Mouse (Mus musculus): ENCODE results near the gene Nme6. TPM values are rescaled to one million over a fixed set of nuclear protein-coding genes. Genes with fewer than 3 reads are reported as not detected.
"Not testable (repeated sequence)": the region's sequence is repeated elsewhere in the genome, so short reads cannot be mapped to it uniquely, and the experiment has no call there.

Nme6 gene
- 59.4 and 68.3 TPM in 2 replicates for polyA plus RNA-seq (2015; fragmentation: Nextera tagmentation; extraction: Ambion mirVana)

GRCm38 (mm10) chr9:109832391-109833087, at the start of gene Nme6:
TSS of gene Nme6 (plus strand) at chr9:109832749.
- peaks cover 14% of the 10 kb centered on the region for H3K4me1 ChIP-seq
- H3K27me3 ChIP-seq (replicated peaks) = no peaks in the 10 kb centered on the region
- H3K4me2 ChIP-seq = peak within 1 kb of the TSS; percentile 86
- H3K9ac ChIP-seq = peak within 1 kb of the TSS; percentile 53
- under 1% methylated on average over 32 of the region's 32 CpGs for WGBS
- H3K9me3 ChIP-seq = no peaks in the 10 kb centered on the region
- peak within 1 kb of the TSS; percentile 83 for H3K27ac ChIP-seq
- ATAC-seq (replicated peaks) = peak; percentile 98
- peaks cover 1% of the 10 kb centered on the region; the same call in 1 of the 2 replicates for H3K36me3 ChIP-seq (replicated peaks)
- H3K4me3 ChIP-seq = peak within 1 kb of the TSS; percentile 56

DNA sequence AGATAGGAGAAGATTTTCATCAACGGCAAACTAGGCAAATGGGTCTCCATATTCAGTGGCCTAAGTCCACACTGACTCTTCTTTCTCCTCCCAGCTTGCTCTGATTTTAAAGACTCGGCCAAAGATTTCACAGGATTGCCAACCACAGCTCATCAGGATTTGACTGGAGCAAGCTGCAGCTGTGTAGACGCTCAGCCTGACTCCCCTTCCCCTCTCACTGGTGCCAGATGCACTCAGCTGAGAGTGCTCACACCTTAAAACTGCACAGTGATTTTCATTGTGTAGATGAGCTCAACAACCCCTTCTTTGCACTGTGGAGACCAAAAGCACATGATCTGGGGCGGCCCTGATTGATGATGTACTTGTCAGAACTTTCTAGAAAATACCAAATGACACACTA, 42.0 kb upstream of the Nme6 start, which contains the start of gene Fbxw27:
Gene Fbxw27 (minus strand): TSS at position 101 of the 400 bp plus-strand sequence.
- H3K4me2 ChIP-seq; H3K27me3 ChIP-seq (replicated peaks); H3K36me3 ChIP-seq (replicated peaks); H3K9ac ChIP-seq; H3K4me1 ChIP-seq; H3K9me3 ChIP-seq; H3K27ac ChIP-seq; H3K4me3 ChIP-seq; ATAC-seq (replicated peaks): not testable (repeated sequence)
- WGBS = 86% methylated on average over 4 of the region's 4 CpGs

DNA sequence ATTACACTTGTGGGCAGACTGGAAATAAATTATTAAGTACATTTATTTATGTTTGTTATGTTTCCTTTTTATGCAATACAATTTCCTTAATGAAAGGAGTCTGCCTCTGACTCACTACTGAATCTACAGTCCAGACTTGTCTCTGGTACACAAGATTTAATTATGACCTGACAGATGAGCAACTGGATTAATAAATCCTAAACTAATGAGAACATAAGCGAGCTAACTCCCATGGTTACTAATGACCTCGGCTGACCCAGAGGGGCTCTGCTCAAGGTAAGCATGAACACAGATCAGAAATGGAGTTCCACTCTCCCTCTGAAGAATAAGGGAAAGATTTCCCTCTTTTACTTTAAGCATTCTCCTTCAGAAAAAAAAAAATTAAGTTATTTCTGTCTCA, 37.3 kb upstream of the Nme6 start:
- no peak overlapping the region for H3K4me3 ChIP-seq
- no peak for ATAC-seq (replicated peaks)
- 76% methylated on average over 2 of the region's 2 CpGs for WGBS
- H3K9ac ChIP-seq = no peak overlapping the region
- H3K27me3 ChIP-seq (replicated peaks) = no peaks in the 10 kb centered on the region
- H3K36me3 ChIP-seq (replicated peaks) = no peaks in the 10 kb centered on the region
- no peak overlapping the region for H3K27ac ChIP-seq
- no peaks in the 10 kb centered on the region for H3K9me3 ChIP-seq
- no peak overlapping the region for H3K4me2 ChIP-seq
- no peaks in the 10 kb centered on the region for H3K4me1 ChIP-seq

DNA sequence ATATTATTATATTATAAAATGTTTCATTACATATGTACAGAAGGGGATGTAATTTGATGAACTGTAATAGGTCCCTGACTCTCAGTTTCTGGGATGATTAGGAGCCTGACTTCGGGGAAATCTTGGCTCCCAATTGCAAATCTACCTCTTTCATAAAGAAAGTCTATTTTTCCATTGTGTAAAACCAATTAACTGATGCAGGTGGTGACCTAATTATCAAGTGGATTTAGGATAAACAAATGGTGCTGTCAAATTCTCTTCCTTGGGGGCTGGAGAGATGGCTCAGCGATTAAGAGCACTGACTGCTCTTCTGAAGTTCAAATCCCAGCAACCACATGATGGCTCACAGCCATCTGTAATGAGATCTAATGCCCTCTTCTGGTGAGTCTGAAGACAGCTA, 36.7 kb upstream of the Nme6 start:
- H3K27me3 ChIP-seq (replicated peaks) = no peaks in the 10 kb centered on the region
- H3K27ac ChIP-seq = no peak overlapping the region
- no peak for ATAC-seq (replicated peaks)
- H3K36me3 ChIP-seq (replicated peaks) = no peaks in the 10 kb centered on the region
- no peaks in the 10 kb centered on the region for H3K4me1 ChIP-seq
- H3K4me3 ChIP-seq = no peak overlapping the region
- H3K9me3 ChIP-seq = no peaks in the 10 kb centered on the region
- H3K4me2 ChIP-seq = no peak overlapping the region
- H3K9ac ChIP-seq = no peak overlapping the region
- WGBS = 69% methylated on average over 2 of the region's 2 CpGs

GRCm38 (mm10) chr9:109798051-109798450, 34.5 kb upstream of the Nme6 start:
- no peak for ATAC-seq (replicated peaks)
- H3K36me3 ChIP-seq (replicated peaks) = no peaks in the 10 kb centered on the region
- no peak overlapping the region for H3K4me3 ChIP-seq
- H3K4me1 ChIP-seq = no peaks in the 10 kb centered on the region
- H3K4me2 ChIP-seq = no peak overlapping the region
- 92% methylated on average over 1 of the region's 1 CpGs for WGBS
- H3K9ac ChIP-seq = no peak overlapping the region
- no peaks in the 10 kb centered on the region for H3K27me3 ChIP-seq (replicated peaks)
- no peak overlapping the region for H3K27ac ChIP-seq
- H3K9me3 ChIP-seq = no peaks in the 10 kb centered on the region

- H3K36me3 ChIP-seq (replicated peaks); H3K9me3 ChIP-seq; H3K4me3 ChIP-seq; H3K4me2 ChIP-seq; H3K27ac ChIP-seq; H3K9ac ChIP-seq; H3K27me3 ChIP-seq (replicated peaks); ATAC-seq (replicated peaks); H3K4me1 ChIP-seq: not testable (repeated sequence)
- 82% methylated on average over 2 of the region's 2 CpGs for WGBS
Measured at GRCm38 (mm10) chr9:109805596-109805995, 27.0 kb upstream of the Nme6 start.

DNA sequence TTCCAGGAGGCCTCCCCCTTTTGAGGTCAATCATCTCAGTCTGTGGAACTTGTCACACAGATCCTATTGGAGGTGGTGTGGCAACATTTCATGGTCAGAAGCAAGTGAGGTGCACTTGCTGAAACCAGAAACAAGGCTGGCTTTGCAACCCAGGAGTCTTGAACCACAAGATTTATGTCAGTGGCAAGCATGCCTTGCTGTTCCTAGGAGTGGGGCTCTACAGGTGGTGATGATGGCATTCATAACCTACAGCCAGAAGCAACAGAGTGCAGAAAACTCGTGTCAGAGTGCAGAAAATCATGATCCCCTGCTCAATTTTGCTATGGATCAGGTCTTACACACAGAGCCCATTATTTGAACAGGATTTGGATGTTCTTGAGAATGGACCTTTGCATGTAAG, 26.3 kb upstream of the Nme6 start:
- no peak for ATAC-seq (replicated peaks)
- WGBS = 38% methylated on average over 1 of the region's 1 CpGs
- no peaks in the 10 kb centered on the region for H3K36me3 ChIP-seq (replicated peaks)
- no peak overlapping the region for H3K9ac ChIP-seq
- no peak overlapping the region for H3K27ac ChIP-seq
- no peak overlapping the region for H3K4me3 ChIP-seq
- H3K4me2 ChIP-seq = no peak overlapping the region
- H3K9me3 ChIP-seq = no peaks in the 10 kb centered on the region
- H3K27me3 ChIP-seq (replicated peaks) = no peaks in the 10 kb centered on the region
- no peaks in the 10 kb centered on the region for H3K4me1 ChIP-seq

- ATAC-seq (replicated peaks) = no peak
- WGBS = 83% methylated on average over 2 of the region's 2 CpGs
- Histone ChIP-seq H3K36me3 (replicated peaks) (no peaks in the 10 kb centered on the region), H3K4me1 (no peaks in the 10 kb centered on the region), H3K4me2 (no peak overlapping the region), H3K9me3 (no peaks in the 10 kb centered on the region), H3K4me3 (no peak overlapping the region), H3K9ac (no peak overlapping the region), H3K27me3 (replicated peaks) (no peaks in the 10 kb centered on the region), H3K27ac (no peak overlapping the region)
Measured at GRCm38 (mm10) chr9:109806695-109807293, 25.8 kb upstream of the Nme6 start.

DNA sequence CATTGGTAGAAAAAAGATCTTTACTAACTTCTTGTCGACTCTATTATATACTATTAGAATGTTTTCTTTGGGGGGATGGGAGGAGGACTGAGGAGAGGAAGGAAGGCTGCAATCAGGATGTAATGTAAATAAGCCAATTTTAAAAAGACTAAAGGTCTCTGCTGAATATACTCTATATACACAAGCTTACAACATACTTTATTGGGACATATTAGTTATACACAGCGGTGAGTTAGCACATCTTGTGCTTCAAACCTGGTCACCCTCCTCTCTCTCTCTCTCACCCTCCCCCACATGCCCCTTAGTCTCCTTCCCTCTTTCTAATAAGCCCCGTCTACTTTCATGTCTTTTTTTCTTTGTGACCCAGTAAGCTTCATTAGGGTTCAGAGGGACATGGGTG, 24.7 kb upstream of the Nme6 start:
- Histone ChIP-seq H3K4me1 (no peaks in the 10 kb centered on the region), H3K27ac (no peak overlapping the region), H3K27me3 (replicated peaks) (no peaks in the 10 kb centered on the region), H3K4me3 (no peak overlapping the region), H3K4me2 (no peak overlapping the region), H3K9ac (no peak overlapping the region), H3K9me3 (no peaks in the 10 kb centered on the region), H3K36me3 (replicated peaks) (no peaks in the 10 kb centered on the region)
- no peak for ATAC-seq (replicated peaks)
- WGBS = 74% methylated on average over 3 of the region's 3 CpGs

GRCm38 (mm10) chr9:109811980-109812379, 20.6 kb upstream of the Nme6 start, which contains the start of gene Spink8:
TSS of gene Spink8 (plus strand) at chr9:109812280.
- H3K4me2 ChIP-seq = no peak within 1 kb of the TSS
- H3K9me3 ChIP-seq = no peaks in the 10 kb centered on the region
- no peaks in the 10 kb centered on the region for H3K27me3 ChIP-seq (replicated peaks)
- no peak within 1 kb of the TSS for H3K27ac ChIP-seq
- no peak within 1 kb of the TSS for H3K9ac ChIP-seq
- no peak for ATAC-seq (replicated peaks)
- no peaks in the 10 kb centered on the region for H3K36me3 ChIP-seq (replicated peaks)
- 0 out of 2 replicates have a peak, but pooled peaks cover 3% of the 10 kb centered on the region for H3K4me1 ChIP-seq
- WGBS = 61% methylated on average over 1 of the region's 1 CpGs
- no peak within 1 kb of the TSS for H3K4me3 ChIP-seq

DNA sequence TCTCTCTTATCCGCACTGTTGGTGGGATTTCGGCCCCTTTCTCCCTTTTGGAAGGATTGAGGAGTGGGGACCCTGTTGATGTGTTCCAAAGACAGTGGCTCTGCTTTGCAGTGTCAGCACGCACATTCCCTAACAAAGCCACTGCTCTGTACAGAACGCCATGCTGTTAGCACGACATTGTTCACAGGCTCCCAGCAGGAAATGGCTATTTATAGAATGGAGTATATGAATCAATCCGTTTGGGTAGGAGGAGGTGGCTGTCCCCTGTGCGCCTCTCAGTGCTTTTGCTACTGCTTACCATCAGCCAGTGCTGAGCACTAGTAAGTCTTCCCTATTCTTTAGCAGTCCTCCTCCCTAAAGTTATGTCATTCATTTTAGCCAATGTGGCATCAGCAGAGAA, 19.1 kb upstream of the Nme6 start:
- ATAC-seq (replicated peaks) = no peak
- no peaks in the 10 kb centered on the region for H3K36me3 ChIP-seq (replicated peaks)
- H3K4me1 ChIP-seq = 0 out of 2 replicates have a peak, but pooled peaks cover 3% of the 10 kb centered on the region
- H3K4me3 ChIP-seq = no peak overlapping the region
- no peak overlapping the region for H3K9ac ChIP-seq
- no peak overlapping the region for H3K4me2 ChIP-seq
- H3K27me3 ChIP-seq (replicated peaks) = no peaks in the 10 kb centered on the region
- no peaks in the 10 kb centered on the region for H3K9me3 ChIP-seq
- 51% methylated on average over 7 of the region's 7 CpGs for WGBS
- H3K27ac ChIP-seq = no peak overlapping the region

GRCm38 (mm10) chr9:109816341-109816740, 16.2 kb upstream of the Nme6 start:
- 0 out of 2 replicates have a peak, but pooled peaks cover 3% of the 10 kb centered on the region for H3K4me1 ChIP-seq
- H3K27me3 ChIP-seq (replicated peaks) = no peaks in the 10 kb centered on the region
- 66% methylated on average over 6 of the region's 6 CpGs for WGBS
- H3K9me3 ChIP-seq = no peaks in the 10 kb centered on the region
- no peak overlapping the region for H3K4me2 ChIP-seq
- no peak overlapping the region for H3K4me3 ChIP-seq
- no peaks in the 10 kb centered on the region for H3K36me3 ChIP-seq (replicated peaks)
- no peak for ATAC-seq (replicated peaks)
- no peak overlapping the region for H3K9ac ChIP-seq
- H3K27ac ChIP-seq = no peak overlapping the region

- H3K4me2 ChIP-seq = no peak overlapping the region
- no peaks in the 10 kb centered on the region for H3K36me3 ChIP-seq (replicated peaks)
- H3K27me3 ChIP-seq (replicated peaks) = no peaks in the 10 kb centered on the region
- H3K9me3 ChIP-seq = no peaks in the 10 kb centered on the region
- 72% methylated on average over 4 of the region's 4 CpGs for WGBS
- no peak overlapping the region for H3K27ac ChIP-seq
- no peak overlapping the region for H3K9ac ChIP-seq
- no peak overlapping the region for H3K4me3 ChIP-seq
- H3K4me1 ChIP-seq = no peaks in the 10 kb centered on the region
- no peak for ATAC-seq (replicated peaks)
Measured at GRCm38 (mm10) chr9:109825739-109826138, 6.8 kb upstream of the Nme6 start.
